Mouse (Mus musculus) G1E (cell line): ENCODE measurements around the gene Syce3. TPM values are rescaled to one million over a fixed set of nuclear protein-coding genes. Genes with fewer than 3 reads are reported as not detected.

Experiments used
- ATAC-seq: 2 replicates; pipeline ENCODE4 v1.8.0; 2016; ENCODE audit warnings: mild to moderate bottlenecking; ENCODE audit not compliant: insufficient number of reproducible peaks, poor library complexity, low FRiP score, severe bottlenecking; ENCODE audit errors: extremely low read depth
- DNase-seq: peaks from one replicate; pipeline ENCODE4 v3.0.0; 2012; ENCODE audit warnings: low spot score
- H3K27me3 ChIP-seq: 2 replicates; pipeline ENCODE4 v1.6.1; 2012; ENCODE audit warnings: mild to moderate bottlenecking, low read length, inconsistent platforms; ENCODE audit not compliant: insufficient read depth
- H3K36me3 ChIP-seq: replicated peaks from 2 replicates; pipeline ENCODE3; 2012; ENCODE audit warnings: mild to moderate bottlenecking, inconsistent platforms
- H3K4me1 ChIP-seq: 2 replicates; pipeline ENCODE4 v1.6.1; 2012; ENCODE audit warnings: low read depth, low read length, inconsistent platforms, mixed read lengths; ENCODE audit not compliant: insufficient read depth
- H3K4me3 ChIP-seq: 2 replicates; pipeline ENCODE4 v1.5.1; 2012; ENCODE audit warnings: low read depth, mild to moderate bottlenecking, inconsistent platforms, low read length, moderate library complexity, mixed read lengths
- H3K9me3 ChIP-seq: replicated peaks from 2 replicates; pipeline ENCODE4 v1.6.1; 2012; ENCODE audit warnings: inconsistent platforms
- CTCF ChIP-seq: IDR thresholded peaks from 2 replicates; pipeline ENCODE4 v1.5.1; 2012; ENCODE audit warnings: low read depth, low read length, inconsistent platforms, mixed read lengths
- GATA1 ChIP-seq: IDR thresholded peaks from 2 replicates; pipeline ENCODE4 v1.6.1; 2012; ENCODE audit warnings: borderline replicate concordance, low read length, inconsistent platforms, mixed read lengths
- GATA2 ChIP-seq: IDR thresholded peaks from 2 replicates; pipeline ENCODE4 v1.6.1; 2012; ENCODE audit warnings: low read depth, low read length, inconsistent platforms, borderline replicate concordance
- POLR2AphosphoS5 ChIP-seq: IDR thresholded peaks from 2 replicates; pipeline ENCODE4 v1.6.1; 2012; ENCODE audit warnings: low read depth, low read length, inconsistent platforms; ENCODE audit not compliant: insufficient replicate concordance
- TAL1 ChIP-seq: conservative IDR thresholded peaks from 2 replicates; pipeline ENCODE4 v1.6.1; 2012; ENCODE audit warnings: low read depth, low read length, inconsistent platforms, mixed read lengths
- polyA plus RNA-seq: library from polyadenylated mRNA; stranded (reverse); fragments of >175 nt; gene quantifications from 2 replicates; pipeline ENCODE4 v1.2.3, GENCODE M21; 2012
- total RNA-seq, 2 experiments: library from RNA; stranded (forward) in 1 of 2; stranded (reverse) in 1 of 2; fragments of 200-1000 nt in 1 of 2; fragments of >200 nt in 1 of 2; fragmentation: Nextera tagmentation in 1 of 2; gene quantifications; 2 replicates each; pipeline ENCODE4 v1.2.3; 2014 to 2017

Gene Syce3
- total and polyA plus RNA-seq, 3 experiments, result not detected

- H3K4me1 ChIP-seq, result peaks cover 44% of the 10 kb centered on the region
- TF ChIP-seq POLR2AphosphoS5 (no peak), GATA1 (no peak), CTCF (no peak), TAL1 (no peak), GATA2 (no peak)
Observed at GRCm38 (mm10) chr15:89356372-89356771, 53.9 kb downstream of the Syce3 start.

GRCm38 (mm10) chr15:89355241-89356187 lies 54.8 kb downstream of the Syce3 start, which contains the start of the genes Lmf2 and Ncaph2:
Gene Lmf2 (minus strand): TSS chr15:89355659.
Gene Ncaph2 (plus strand): TSS chr15:89355719.
- Histone ChIP-seq H3K4me3 (peak within 1 kb of the TSS; percentile 78), H3K36me3 (peaks cover 74% of the 10 kb centered on the region), H3K27me3 (no peaks in the 10 kb centered on the region), H3K4me1 (peaks cover 44% of the 10 kb centered on the region), H3K9me3 (no peaks in the 10 kb centered on the region)
- ATAC-seq (peak; percentile 79), DNase-seq (peak; percentile 96)
- TF ChIP-seq CTCF (no peak), TAL1 (no peak), GATA2 (no peak), GATA1 (no peak), POLR2AphosphoS5 (no peak)

More at GRCm38 (mm10) chr15:89356372-89356771, 53.9 kb downstream of the Syce3 start:
- H3K27me3 ChIP-seq, result no peaks in the 10 kb centered on the region
- H3K36me3 ChIP-seq, result peaks cover 74% of the 10 kb centered on the region
- ATAC-seq (peak; percentile 74), DNase-seq (peak; percentile 78)
- H3K4me3 ChIP-seq, result peak overlapping the region; percentile 78
- no peaks in the 10 kb centered on the region for H3K9me3 ChIP-seq

GRCm38 (mm10) chr15:89354455-89354854 lies 55.8 kb downstream of the Syce3 start:
- no peaks in the 10 kb centered on the region for H3K9me3 ChIP-seq
- H3K4me1 ChIP-seq, result peaks cover 40% of the 10 kb centered on the region
- DNase-seq (no peak), ATAC-seq (no peak)
- TF ChIP-seq TAL1, result no peak
- TF ChIP-seq GATA1, result no peak
- TF ChIP-seq CTCF, result no peak
- TF ChIP-seq GATA2, result no peak
- no peak for TF ChIP-seq POLR2AphosphoS5
- H3K36me3 ChIP-seq, result peaks cover 72% of the 10 kb centered on the region
- H3K27me3 ChIP-seq, result no peaks in the 10 kb centered on the region
- H3K4me3 ChIP-seq, result peak overlapping the region; percentile 78

- Histone ChIP-seq H3K9me3 (no peaks in the 10 kb centered on the region), H3K4me1 (peaks cover 36% of the 10 kb centered on the region), H3K4me3 (peak overlapping the region; percentile 48; the same call in 1 of the 2 replicates), H3K27me3 (no peaks in the 10 kb centered on the region), H3K36me3 (peaks cover 67% of the 10 kb centered on the region)
- TF ChIP-seq TAL1 (no peak), GATA1 (no peak), POLR2AphosphoS5 (no peak), CTCF (no peak), GATA2 (no peak)
- ATAC-seq, result no peak
- DNase-seq, result no peak
Observed at GRCm38 (mm10) chr15:89353837-89354236, 56.5 kb downstream of the Syce3 start.

- Histone ChIP-seq H3K36me3 (peaks cover 61% of the 10 kb centered on the region), H3K27me3 (no peaks in the 10 kb centered on the region), H3K4me1 (peaks cover 27% of the 10 kb centered on the region), H3K4me3 (no peak overlapping the region), H3K9me3 (no peaks in the 10 kb centered on the region)
- no peak for DNase-seq
- no peak for ATAC-seq
- TF ChIP-seq GATA1 (no peak), POLR2AphosphoS5 (no peak), CTCF (no peak), GATA2 (no peak), TAL1 (no peak)
Observed at GRCm38 (mm10) chr15:89352795-89353194, 57.5 kb downstream of the Syce3 start.

- H3K4me3 ChIP-seq, result no peak overlapping the region
- ATAC-seq (no peak), DNase-seq (no peak)
- TF ChIP-seq GATA2 (no peak), CTCF (no peak)
- H3K4me1 ChIP-seq, result peaks cover 20% of the 10 kb centered on the region
- H3K9me3 ChIP-seq, result no peaks in the 10 kb centered on the region
- H3K27me3 ChIP-seq, result no peaks in the 10 kb centered on the region
- peaks cover 54% of the 10 kb centered on the region for H3K36me3 ChIP-seq
Observed at GRCm38 (mm10) chr15:89352054-89352453, 58.2 kb downstream of the Syce3 start.

GRCm38 (mm10) chr15:89351302-89351701 lies 59.0 kb downstream of the Syce3 start:
- Histone ChIP-seq H3K36me3 (peaks cover 54% of the 10 kb centered on the region), H3K9me3 (no peaks in the 10 kb centered on the region), H3K27me3 (no peaks in the 10 kb centered on the region), H3K4me3 (no peak overlapping the region), H3K4me1 (peaks cover 20% of the 10 kb centered on the region)
- ATAC-seq, result no peak
- TF ChIP-seq POLR2AphosphoS5 (no peak), CTCF (no peak), GATA1 (no peak), GATA2 (no peak), TAL1 (no peak)
- DNase-seq, result no peak
